Mouse (Mus musculus): ENCODE measurements around the gene Hyal5.
A peak's percentile ranks its signal among the peaks of the same experiment; 100 is the strongest.

The Hyal5 gene

GRCm38 (mm10) chr6:24857697-24858096, at the start of gene Hyal5:
Gene Hyal5, plus strand, starts transcription at chr6:24857997.
- no peak for DNase-seq (ENCODE audit: low read depth, low spot score)

- DNase-seq (ENCODE audit: low read depth, low spot score): peak; percentile 29
These were observed 35.7 kb upstream of the Hyal5 start for GRCm38 (mm10) chr6:24822070-24822469.

- peak; percentile 25 for DNase-seq (ENCODE audit: low read depth, low spot score)
These were observed 2.5 kb downstream of the Hyal5 start for GRCm38 (mm10) chr6:24860320-24860719.

DNA sequence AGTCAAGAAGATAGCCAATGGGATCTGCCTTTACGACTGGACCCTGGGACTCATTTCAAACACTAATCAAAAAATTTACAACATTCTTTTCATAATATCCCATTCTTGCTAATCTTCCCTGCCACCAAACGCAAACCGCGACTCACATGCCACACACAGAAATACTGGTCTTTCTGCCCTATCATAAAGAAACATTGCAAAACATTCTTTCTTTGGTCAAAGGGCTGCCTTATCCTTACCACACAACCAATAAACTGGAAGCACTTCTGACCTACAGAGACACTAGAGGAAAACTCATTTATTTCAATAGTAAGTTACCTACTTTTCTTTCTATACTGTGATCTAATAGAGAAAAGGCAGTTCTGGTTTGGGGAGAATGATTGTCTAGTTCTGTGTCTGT, 5.9 kb downstream of the Hyal5 start:
- no peak for DNase-seq (ENCODE audit: low read depth, low spot score)

GRCm38 (mm10) chr6:24894146-24894873, 36.5 kb downstream of the Hyal5 start:
- peak; percentile 85 for DNase-seq (ENCODE audit: low read depth, low spot score)

DNA sequence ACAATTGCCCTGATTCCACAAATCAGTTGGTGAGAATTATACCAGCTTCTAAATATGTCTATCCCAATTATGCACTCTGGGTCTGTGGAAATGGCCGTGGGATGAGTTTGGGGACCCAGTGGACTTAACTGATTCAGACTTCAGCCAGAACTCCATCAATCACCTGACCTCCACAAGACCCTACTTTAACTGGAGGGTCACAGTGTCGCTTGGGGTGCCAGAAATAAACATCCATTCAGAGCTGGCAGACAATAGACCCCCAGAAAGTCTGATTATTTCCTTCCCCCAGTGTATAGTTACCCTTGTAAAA, 37.0 kb downstream of the Hyal5 start:
- no peak for DNase-seq (ENCODE audit: low read depth, low spot score)

- no peak for DNase-seq (ENCODE audit: low read depth, low spot score)
These were observed 47.3 kb downstream of the Hyal5 start for GRCm38 (mm10) chr6:24905101-24905500.

DNA sequence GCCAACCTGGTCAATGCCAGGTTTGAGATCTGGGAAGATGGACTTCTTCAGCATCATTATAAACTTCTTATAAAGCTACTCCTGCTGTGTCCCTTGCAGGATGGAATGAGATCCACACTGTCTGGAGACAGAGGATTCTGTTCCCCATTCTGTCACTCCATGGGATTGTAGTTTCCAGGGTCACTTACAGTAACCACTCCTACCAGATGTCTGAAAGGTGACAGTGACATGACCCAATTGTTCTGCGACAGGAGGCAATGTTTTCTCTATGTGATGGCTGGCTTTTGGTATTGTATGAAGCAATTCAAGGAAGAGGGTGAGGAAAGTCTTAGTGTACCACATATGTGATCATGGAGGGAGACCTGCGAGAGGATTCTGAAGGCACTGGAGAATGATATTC, 50.0 kb downstream of the Hyal5 start:
- no peak for DNase-seq (ENCODE audit: low read depth, low spot score)

DNA sequence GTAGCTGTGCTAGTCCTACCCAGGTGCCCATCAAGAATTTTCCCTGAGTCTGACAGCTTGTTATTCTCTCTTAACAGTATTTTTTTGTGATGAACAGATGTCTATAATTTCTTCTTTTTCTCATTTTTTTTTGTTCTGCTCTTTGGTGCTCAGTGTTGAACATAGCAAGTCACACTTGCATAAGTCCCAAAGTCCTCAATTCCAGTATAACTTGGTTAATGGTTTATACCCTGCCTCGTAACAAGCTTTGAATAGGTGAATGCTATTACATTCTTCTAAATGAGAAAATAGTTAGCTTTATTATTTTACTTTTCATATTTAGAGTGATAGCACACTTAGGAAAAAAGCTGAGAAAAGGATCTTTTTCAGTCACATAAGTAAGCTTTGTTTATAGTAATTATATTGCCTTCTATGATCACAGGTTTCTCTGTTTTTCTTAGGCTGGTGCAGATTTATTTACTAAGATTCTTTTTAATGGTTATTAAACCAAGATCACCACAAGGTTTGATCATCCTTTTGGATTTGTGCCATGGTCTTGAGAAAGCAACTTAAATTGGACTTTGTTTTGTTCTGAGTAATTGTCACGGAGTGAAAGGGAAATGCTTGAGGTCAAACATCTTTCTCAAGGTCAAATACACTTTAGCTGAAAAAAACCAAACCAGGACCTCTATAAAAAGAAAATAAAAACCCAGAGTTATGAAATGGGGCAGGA, 52.4 kb downstream of the Hyal5 start:
- DNase-seq (ENCODE audit: low read depth, low spot score): no peak

DNA sequence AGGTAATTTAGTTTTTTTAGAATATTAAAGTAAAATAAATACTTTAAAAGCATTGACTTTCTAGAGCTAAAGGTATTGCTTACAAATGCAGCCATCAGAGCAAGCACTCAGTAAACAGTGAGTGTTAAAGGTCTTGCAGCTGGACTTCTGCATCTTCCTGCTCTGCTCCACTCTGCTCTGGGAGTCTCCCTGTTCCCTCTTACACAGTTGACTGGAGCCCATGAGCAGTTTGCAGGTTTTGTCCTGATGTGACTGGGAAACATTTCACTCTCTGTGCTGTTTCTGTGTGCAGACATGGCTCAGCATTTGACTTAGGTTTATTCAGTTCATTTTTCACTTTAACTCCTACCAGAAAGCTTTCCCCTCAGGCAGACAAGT, 52.9 kb downstream of the Hyal5 start:
- no peak for DNase-seq (ENCODE audit: low read depth, low spot score)

DNA sequence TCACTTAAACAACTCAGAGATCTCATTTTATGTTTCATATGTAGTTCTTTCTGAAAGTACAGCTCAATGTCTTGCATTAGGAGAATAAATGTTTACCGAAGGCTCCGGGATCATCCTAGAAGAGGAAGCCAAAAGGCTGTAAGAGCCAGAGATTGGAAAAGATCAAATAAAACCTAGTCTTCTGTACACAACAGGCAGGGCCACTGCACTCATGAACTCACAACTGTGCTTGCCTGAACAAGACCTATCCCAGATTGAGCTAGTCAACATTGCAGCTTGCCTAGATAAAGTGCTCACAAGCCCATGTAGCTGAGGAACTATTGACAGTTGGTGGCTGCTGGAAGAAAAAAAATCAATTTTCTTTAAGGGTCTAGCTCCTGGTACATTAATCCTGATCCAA, 55.8 kb downstream of the Hyal5 start:
- no peak for DNase-seq (ENCODE audit: low read depth, low spot score)

DNA sequence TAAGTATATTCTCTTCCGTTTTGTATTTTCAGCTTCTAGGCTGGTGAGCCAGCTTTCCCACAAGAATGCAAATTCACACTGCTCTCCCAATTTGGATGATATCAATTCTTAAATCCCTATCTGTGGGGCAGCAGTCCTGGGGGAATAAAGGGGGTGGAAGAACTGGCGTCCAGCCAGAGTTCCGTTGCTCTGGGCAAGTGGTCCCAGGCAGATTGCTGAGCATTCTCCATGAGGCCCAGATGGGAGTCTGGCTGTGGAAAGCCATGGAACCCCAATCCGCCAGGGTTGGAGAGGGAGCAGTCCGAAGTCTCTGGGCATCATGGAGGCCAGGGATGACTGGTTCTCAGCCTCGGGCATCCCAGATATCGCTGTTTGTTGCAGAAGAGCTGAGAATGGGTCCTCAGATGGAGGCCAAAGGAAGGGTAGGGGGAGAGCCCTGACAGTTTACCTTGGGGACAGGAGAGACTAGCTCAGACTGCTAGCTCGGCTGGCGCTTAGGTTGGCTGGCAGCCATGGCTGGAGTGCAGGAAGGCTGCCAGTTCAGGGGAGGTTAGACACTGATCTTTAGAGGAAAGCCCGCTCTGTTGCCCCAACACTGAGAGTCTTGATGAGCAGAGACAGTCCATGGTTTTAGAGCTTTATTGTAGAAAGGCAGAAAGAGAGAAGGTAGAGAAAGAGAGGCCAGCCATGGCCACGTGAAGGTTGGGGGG, 67.4 kb downstream of the Hyal5 start:
- no peak for DNase-seq (ENCODE audit: low read depth, low spot score)
